Mouse (Mus musculus) E14TG2a.4 (cell line): ENCODE data around the gene Mapt.

Source experiments
- H3K27me3 ChIP-seq: 2 replicates; pipeline ENCODE4 v1.6.1; 2014; ENCODE audit warnings: low read length, control low read depth; ENCODE audit not compliant: insufficient read depth
- H3K36me3 ChIP-seq: 2 replicates; pipeline ENCODE4 v1.6.1; 2014; ENCODE audit warnings: low read length, control low read depth; ENCODE audit not compliant: insufficient read depth
- H3K4me1 ChIP-seq: replicated peaks from 2 replicates; pipeline ENCODE4 v1.6.1; 2014; ENCODE audit warnings: low read depth, low read length, control low read depth
- H3K4me3 ChIP-seq: replicated peaks from 2 replicates; pipeline ENCODE4 v1.5.1; 2014; ENCODE audit warnings: mild to moderate bottlenecking, low read length
- H3K9me3 ChIP-seq: 2 replicates; pipeline ENCODE4 v1.6.1; 2014; ENCODE audit warnings: low read length, control low read depth
- CTCF ChIP-seq: conservative IDR thresholded peaks from 2 replicates; pipeline ENCODE4 v1.5.1; 2014; ENCODE audit warnings: low read length
- NANOG ChIP-seq: IDR thresholded peaks from 2 replicates; pipeline ENCODE4 v1.6.1; 2014; ENCODE audit warnings: borderline replicate concordance, low read length, mixed read lengths
- POU5F1 ChIP-seq: IDR thresholded peaks from 2 replicates; pipeline ENCODE4 v1.6.1; 2014; ENCODE audit warnings: low read length, borderline replicate concordance

The Mapt gene

DNA sequence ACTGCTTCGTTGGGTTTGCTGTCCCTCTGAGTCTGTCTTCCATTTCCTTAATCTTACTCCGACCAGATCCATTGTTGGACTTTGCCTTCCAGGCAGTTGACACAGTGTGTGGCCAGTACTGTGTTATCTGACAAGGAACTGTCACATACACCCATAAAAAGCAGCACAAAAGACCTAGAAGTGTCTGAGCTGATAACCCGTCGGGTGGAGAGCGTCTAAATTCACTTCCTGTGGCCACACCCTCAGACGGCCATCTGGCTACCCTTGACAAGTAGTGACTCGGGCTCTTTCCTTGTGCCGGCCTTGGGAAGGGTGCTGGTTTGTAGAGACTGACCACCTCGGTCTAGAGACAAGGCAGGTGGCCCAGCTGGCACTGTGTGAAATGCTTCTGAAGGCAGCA, 62.1 kb downstream of the Mapt start:
- Histone ChIP-seq H3K36me3 (no peaks in the 10 kb centered on the region), H3K9me3 (no peaks in the 10 kb centered on the region), H3K4me1 (peaks cover 94% of the 10 kb centered on the region), H3K4me3 (peak overlapping the region; percentile 14; the same call in 1 of the 2 replicates), H3K27me3 (no peaks in the 10 kb centered on the region)
- TF ChIP-seq POU5F1: no peak
- TF ChIP-seq CTCF: no peak
- TF ChIP-seq NANOG: no peak

DNA sequence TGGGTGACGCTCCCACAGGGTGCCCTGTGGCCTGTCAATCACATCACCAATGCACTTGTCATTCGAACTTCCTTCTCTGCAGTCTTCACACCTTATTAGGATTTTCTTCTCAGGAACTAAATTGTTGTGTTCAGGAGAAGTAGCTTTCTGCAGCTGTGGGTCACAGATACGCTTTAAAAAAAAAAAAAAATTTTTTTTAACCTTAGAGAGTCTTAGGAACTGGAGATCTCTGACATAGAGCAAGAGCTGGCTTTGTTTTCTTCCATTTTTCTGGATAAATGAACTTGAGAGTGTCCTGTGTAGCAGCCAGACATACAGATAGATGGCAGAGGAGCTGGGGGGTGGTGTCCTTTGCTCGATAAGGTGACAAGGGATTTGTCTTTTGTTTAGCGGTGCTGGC, 64.0 kb downstream of the Mapt start:
- no peaks in the 10 kb centered on the region for H3K9me3 ChIP-seq
- H3K27me3 ChIP-seq: no peaks in the 10 kb centered on the region
- H3K36me3 ChIP-seq: no peaks in the 10 kb centered on the region
- H3K4me3 ChIP-seq: peak overlapping the region; percentile 30
- no peak for TF ChIP-seq NANOG
- no peak for TF ChIP-seq CTCF
- TF ChIP-seq POU5F1: no peak
- H3K4me1 ChIP-seq: peaks cover 98% of the 10 kb centered on the region

DNA sequence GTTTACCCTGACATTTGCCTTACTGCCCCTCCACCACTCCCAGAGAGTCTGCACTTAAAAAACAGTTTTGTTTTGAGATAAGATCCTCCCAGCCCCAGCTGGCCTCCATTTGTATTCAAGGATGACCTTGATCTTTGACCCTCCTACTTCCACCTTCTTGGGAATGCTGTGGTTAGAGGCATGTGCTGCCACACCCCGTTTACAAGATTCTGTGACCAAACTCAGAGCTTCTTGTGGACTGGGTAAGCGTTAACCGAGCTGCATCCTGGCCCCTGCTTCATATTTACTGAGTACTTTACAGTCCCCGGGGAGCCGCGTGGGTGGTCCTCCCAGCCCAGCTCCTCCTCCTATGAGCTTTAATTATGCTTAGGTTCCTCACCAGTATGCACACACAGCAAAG, 64.5 kb downstream of the Mapt start:
- Histone ChIP-seq H3K36me3 (no peaks in the 10 kb centered on the region), H3K27me3 (no peaks in the 10 kb centered on the region), H3K9me3 (no peaks in the 10 kb centered on the region), H3K4me1 (peaks cover 96% of the 10 kb centered on the region), H3K4me3 (peak overlapping the region; percentile 30)
- peak; percentile 38; the same call in 1 of the 2 replicates for TF ChIP-seq NANOG
- no peak for TF ChIP-seq CTCF

DNA sequence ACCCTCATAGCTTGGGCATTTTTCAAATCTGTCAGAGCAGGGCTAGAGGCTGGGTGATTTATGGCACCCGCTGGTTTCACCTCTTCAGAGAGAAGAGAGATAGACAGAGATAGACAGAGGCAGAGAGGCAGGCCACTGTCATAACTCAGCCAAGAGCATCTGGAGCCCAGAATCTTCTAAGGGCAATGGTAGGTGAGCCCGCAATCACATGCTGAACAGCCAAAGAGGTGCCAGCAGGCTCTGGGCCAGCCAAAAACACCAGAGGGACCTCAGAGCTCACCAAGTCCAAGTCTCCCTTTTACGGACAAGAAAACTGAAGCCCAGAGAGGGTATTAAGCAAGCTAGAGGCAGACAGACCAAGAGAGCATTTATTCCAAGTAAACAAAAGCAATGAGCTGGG, 66.5 kb downstream of the Mapt start:
- peaks cover 6% of the 10 kb centered on the region; the same call in 1 of the 2 replicates for H3K36me3 ChIP-seq
- H3K27me3 ChIP-seq: no peaks in the 10 kb centered on the region
- no peaks in the 10 kb centered on the region for H3K9me3 ChIP-seq
- peaks cover 96% of the 10 kb centered on the region for H3K4me1 ChIP-seq
- 0 out of 2 replicates have a peak overlapping the region, but pooled peaks have one; percentile 20 for H3K4me3 ChIP-seq
- TF ChIP-seq POU5F1: no peak
- TF ChIP-seq CTCF: no peak
- TF ChIP-seq NANOG: no peak

DNA sequence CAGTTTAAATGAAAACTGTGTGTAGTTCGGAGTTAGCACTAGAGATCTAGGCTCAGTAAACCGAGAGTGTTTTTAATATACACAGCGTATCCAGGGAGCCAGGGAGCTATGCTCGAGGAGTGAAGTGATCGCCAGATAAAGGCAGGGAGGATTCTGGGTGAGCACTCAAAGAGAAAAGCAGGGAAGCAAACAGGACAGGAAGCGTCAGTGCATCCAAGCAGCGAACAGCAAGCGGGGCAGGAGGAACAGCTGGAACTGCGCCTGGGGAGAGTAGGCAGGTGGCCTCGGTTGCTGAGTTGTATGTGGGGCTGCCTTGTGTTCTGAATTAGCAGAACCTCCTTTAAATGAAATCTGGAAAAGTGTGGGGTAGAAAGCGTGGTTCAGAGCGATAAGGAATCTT, 71.4 kb downstream of the Mapt start:
- peaks cover 20% of the 10 kb centered on the region for H3K36me3 ChIP-seq
- no peak for TF ChIP-seq NANOG
- H3K4me3 ChIP-seq: no peak overlapping the region; the same call in 1 of the 2 replicates
- H3K4me1 ChIP-seq: peaks cover 97% of the 10 kb centered on the region
- no peaks in the 10 kb centered on the region for H3K9me3 ChIP-seq
- no peaks in the 10 kb centered on the region for H3K27me3 ChIP-seq

DNA sequence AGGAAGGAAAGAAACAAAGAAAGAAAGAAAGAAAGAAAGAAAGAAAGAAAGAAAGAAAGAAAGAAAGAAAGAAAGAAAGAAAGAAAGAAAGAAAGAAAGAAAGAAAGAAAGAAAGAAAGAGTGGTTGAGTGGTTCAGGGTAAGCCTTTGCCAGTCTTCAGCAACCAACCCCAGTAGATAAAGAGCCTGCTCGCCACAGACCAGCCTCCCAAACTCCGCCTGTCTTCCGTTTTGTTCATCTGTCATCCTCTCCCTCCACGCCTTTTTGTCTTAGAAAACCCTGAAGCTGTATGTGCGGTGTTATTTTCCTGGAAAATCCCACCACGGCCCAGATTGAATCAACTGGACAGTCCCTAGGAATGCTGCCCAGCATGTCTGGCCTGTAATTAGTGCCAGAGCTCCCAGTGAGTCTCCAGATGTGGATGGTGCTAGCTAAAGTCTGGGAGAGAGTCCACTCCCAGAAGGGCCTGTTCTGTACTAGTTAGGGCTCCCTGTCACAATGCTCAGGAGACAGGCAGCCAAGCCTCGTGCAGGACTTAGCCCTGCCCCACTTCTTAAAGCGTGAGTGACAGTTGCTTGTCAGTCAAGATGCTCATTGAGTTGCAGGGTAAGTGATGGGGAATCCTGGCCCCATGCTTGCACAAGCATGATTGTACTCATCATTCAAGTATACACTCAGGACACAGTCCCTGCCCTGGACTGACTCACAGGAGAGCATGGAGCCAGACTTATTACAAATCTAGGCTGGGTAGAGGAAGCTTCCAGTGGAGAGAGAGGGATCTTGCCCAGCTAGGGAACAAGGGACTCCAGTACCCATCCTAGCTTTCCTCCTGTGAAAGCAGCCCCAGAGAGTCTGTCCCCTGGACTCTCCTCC, 72.1 kb downstream of the Mapt start:
- no peaks in the 10 kb centered on the region for H3K9me3 ChIP-seq
- TF ChIP-seq CTCF (no peak), NANOG (no peak), POU5F1 (no peak)
- H3K4me1 ChIP-seq: peaks cover 96% of the 10 kb centered on the region
- H3K4me3 ChIP-seq: no peak overlapping the region
- H3K27me3 ChIP-seq: no peaks in the 10 kb centered on the region
- peaks cover 20% of the 10 kb centered on the region for H3K36me3 ChIP-seq

DNA sequence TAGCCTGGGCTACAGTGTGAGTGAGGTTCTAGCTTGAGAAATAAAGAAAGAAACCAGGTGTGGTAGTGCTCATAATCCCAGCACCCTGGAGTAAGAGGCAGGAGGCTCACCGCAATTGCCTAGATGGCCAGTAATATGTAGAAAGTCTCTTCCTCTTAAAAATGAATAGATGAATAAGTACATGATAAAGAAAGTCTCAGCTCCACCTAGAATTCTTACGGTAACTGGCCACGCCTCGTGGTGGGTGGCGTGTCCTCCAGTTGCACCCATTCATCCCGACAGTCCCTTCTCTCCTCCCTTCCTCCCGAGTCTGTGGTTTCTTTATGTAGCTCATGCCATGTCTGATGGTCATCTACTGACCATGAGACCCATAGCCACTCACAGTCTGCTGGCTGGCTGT, 74.5 kb downstream of the Mapt start:
- Histone ChIP-seq H3K36me3 (peaks cover 22% of the 10 kb centered on the region), H3K27me3 (no peaks in the 10 kb centered on the region), H3K4me1 (peaks cover 96% of the 10 kb centered on the region), H3K9me3 (no peaks in the 10 kb centered on the region), H3K4me3 (0 out of 2 replicates have a peak overlapping the region, but pooled peaks have one; percentile 23)
- TF ChIP-seq CTCF (no peak), NANOG (no peak), POU5F1 (no peak)

DNA sequence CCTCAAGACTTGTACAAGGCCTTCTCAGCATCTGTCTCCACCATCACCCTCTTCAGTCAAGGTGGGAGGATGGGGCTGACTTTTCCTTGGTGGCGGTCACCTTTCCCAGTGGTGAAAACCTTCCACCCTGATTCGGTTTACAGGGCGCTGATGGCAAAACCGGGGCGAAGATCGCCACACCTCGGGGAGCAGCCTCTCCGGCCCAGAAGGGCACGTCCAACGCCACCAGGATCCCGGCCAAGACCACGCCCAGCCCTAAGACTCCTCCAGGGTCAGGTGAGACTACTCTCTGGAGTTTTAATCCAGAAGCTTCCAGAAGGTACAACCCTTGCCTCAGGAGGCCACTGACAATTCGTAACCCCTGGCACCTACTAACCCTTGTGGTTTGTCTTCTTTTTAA, 75.3 kb downstream of the Mapt start:
- Histone ChIP-seq H3K36me3 (peaks cover 26% of the 10 kb centered on the region), H3K9me3 (no peaks in the 10 kb centered on the region), H3K4me3 (0 out of 2 replicates have a peak overlapping the region, but pooled peaks have one; percentile 23), H3K4me1 (peaks cover 96% of the 10 kb centered on the region), H3K27me3 (no peaks in the 10 kb centered on the region)
- TF ChIP-seq CTCF (no peak), POU5F1 (no peak), NANOG (no peak)

DNA sequence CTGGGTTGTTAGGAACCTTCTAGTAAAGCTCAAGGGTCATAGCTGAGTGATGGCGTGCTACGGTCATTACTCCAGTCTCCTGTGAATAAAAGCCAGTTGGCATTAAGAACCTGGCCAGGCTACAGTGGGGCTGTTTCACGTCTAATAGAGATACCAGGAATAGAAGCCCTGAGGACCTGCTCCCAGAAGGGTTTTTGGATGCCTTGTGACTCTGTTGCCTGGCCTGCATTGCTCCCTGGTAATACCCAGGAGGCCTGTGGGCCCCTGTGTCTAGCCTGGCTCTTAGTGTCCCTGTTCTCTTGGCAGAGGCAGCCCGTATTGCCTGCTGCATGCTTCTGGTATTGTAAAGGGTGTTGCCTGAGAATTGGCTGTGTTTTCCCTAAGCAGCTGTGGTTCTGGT, 75.9 kb downstream of the Mapt start:
- peaks cover 23% of the 10 kb centered on the region for H3K36me3 ChIP-seq
- TF ChIP-seq POU5F1 (no peak), CTCF (no peak), NANOG (no peak)
- H3K4me1 ChIP-seq: peaks cover 96% of the 10 kb centered on the region
- no peaks in the 10 kb centered on the region for H3K27me3 ChIP-seq
- no peaks in the 10 kb centered on the region for H3K9me3 ChIP-seq
- no peak overlapping the region for H3K4me3 ChIP-seq
